Mouse (Mus musculus) frontal cortex, postnatal 36 days (tissue): ENCODE results near the gene Celf5.
A peak's percentile ranks its signal among the peaks of the same experiment; 100 is the strongest.
"Not testable (repeated sequence)": the region's sequence is repeated elsewhere in the genome, so short reads cannot be mapped to it uniquely, and the experiment has no call there.

ENCODE experiments used
- DNase-seq, 2 experiments: peaks; one replicate each; pipeline ENCODE4 v3.0.0; 2022; ENCODE audit warnings: low spot score in 2 of 2

Gene Celf5

GRCm38 (mm10) chr10:81452237-81452946 is 30.1 kb downstream of the Celf5 start:
- peak in 1 of 2 experiments; percentile 3 for DNase-seq

- DNase-seq: no peak
These were observed 31.2 kb downstream of the Celf5 start for GRCm38 (mm10) chr10:81451365-81451745.

- DNase-seq: no peak
These were observed 31.7 kb downstream of the Celf5 start for GRCm38 (mm10) chr10:81450641-81451364.

GRCm38 (mm10) chr10:81450140-81450539 is 32.4 kb downstream of the Celf5 start:
- peak; percentile 80 to 87 for DNase-seq

- DNase-seq: not testable (repeated sequence)
These were observed 37.0 kb downstream of the Celf5 start for GRCm38 (mm10) chr10:81445516-81445915.

- DNase-seq: no peak
These were observed 41.5 kb downstream of the Celf5 start for GRCm38 (mm10) chr10:81441019-81441418.

- peak in 1 of 2 experiments; percentile 78 for DNase-seq
These were observed 47.1 kb downstream of the Celf5 start for GRCm38 (mm10) chr10:81435436-81435835.

- no peak for DNase-seq
These were observed 47.9 kb downstream of the Celf5 start for GRCm38 (mm10) chr10:81434361-81435263.

- DNase-seq: no peak
These were observed 48.8 kb downstream of the Celf5 start for GRCm38 (mm10) chr10:81433541-81434289.

- DNase-seq: peak; percentile 88 to 96
These were observed 49.6 kb downstream of the Celf5 start for GRCm38 (mm10) chr10:81432868-81433262.

- no peak for DNase-seq
These were observed 50.2 kb downstream of the Celf5 start for GRCm38 (mm10) chr10:81432169-81432867.

- DNase-seq: no peak
These were observed 50.9 kb downstream of the Celf5 start for GRCm38 (mm10) chr10:81431526-81432168.

- DNase-seq: peak; percentile 71 to 78
These were observed 51.5 kb downstream of the Celf5 start for GRCm38 (mm10) chr10:81430831-81431525.

- DNase-seq: peak; percentile 75 to 85
These were observed 52.2 kb downstream of the Celf5 start for GRCm38 (mm10) chr10:81430141-81430830.

GRCm38 (mm10) chr10:81429605-81430061 is 52.9 kb downstream of the Celf5 start:
- no peak for DNase-seq

- DNase-seq: no peak
These were observed 53.4 kb downstream of the Celf5 start for GRCm38 (mm10) chr10:81429092-81429491.

GRCm38 (mm10) chr10:81428507-81428870 is 54.0 kb downstream of the Celf5 start:
- no peak for DNase-seq

GRCm38 (mm10) chr10:81427804-81428506 is 54.6 kb downstream of the Celf5 start:
- no peak for DNase-seq
